Mouse (Mus musculus): Measurements from ENCODE around the gene Zmiz1.

Zmiz1 gene

GRCm38 (mm10) chr14:25456666-25457433, 2.1 kb upstream of the Zmiz1 start:
- no peak for DNase-seq (ENCODE audit: low read depth)

- DNase-seq (ENCODE audit: low read depth): peak; percentile 90
These were observed 1.5 kb upstream of the Zmiz1 start for GRCm38 (mm10) chr14:25457434-25457957.

- DNase-seq (ENCODE audit: low read depth): peak; percentile 80
These were observed 622 bp upstream of the Zmiz1 start for GRCm38 (mm10) chr14:25458111-25459015.

- DNase-seq (ENCODE audit: low read depth): peak; percentile 77
These were observed 511 bp downstream of the Zmiz1 start for GRCm38 (mm10) chr14:25459394-25459997.

- peak; percentile 72 for DNase-seq (ENCODE audit: low read depth)
These were observed 1.2 kb downstream of the Zmiz1 start for GRCm38 (mm10) chr14:25459998-25460800.

GRCm38 (mm10) chr14:25460801-25461675, 2.1 kb downstream of the Zmiz1 start:
- peak; percentile 47 for DNase-seq (ENCODE audit: low read depth)

- peak; percentile 53 for DNase-seq (ENCODE audit: low read depth)
These were observed 2.8 kb downstream of the Zmiz1 start for GRCm38 (mm10) chr14:25461676-25462385.

GRCm38 (mm10) chr14:25462975-25463374, 4.0 kb downstream of the Zmiz1 start:
- no peak for DNase-seq (ENCODE audit: low read depth)

- DNase-seq (ENCODE audit: low read depth): no peak
These were observed 4.9 kb downstream of the Zmiz1 start for GRCm38 (mm10) chr14:25463919-25464318.

- DNase-seq (ENCODE audit: low read depth): no peak
These were observed 5.8 kb downstream of the Zmiz1 start for GRCm38 (mm10) chr14:25464611-25465307.

- DNase-seq (ENCODE audit: low read depth): peak; percentile 47
These were observed 7.4 kb downstream of the Zmiz1 start for GRCm38 (mm10) chr14:25466361-25466760.

- no peak for DNase-seq (ENCODE audit: low read depth)
These were observed 9.1 kb downstream of the Zmiz1 start for GRCm38 (mm10) chr14:25467911-25468668.

- no peak for DNase-seq (ENCODE audit: low read depth)
These were observed 10.0 kb downstream of the Zmiz1 start for GRCm38 (mm10) chr14:25468891-25469529.

- DNase-seq (ENCODE audit: low read depth): no peak
These were observed 11.3 kb downstream of the Zmiz1 start for GRCm38 (mm10) chr14:25470224-25470805.

GRCm38 (mm10) chr14:25471035-25471434, 12.1 kb downstream of the Zmiz1 start:
- no peak for DNase-seq (ENCODE audit: low read depth)

- no peak for DNase-seq (ENCODE audit: low read depth)
These were observed 13.3 kb downstream of the Zmiz1 start for GRCm38 (mm10) chr14:25472096-25472861.
